Mouse (Mus musculus) CD4-positive, CD25-positive, alpha-beta regulatory T cell, adult 2 months (primary cell): ENCODE measurements around the gene Gm17324.

Experiments used
- DNase-seq: peaks from one replicate; pipeline ENCODE4 v3.0.0-alpha.2; 2012; ENCODE audit warnings: low read depth, low spot score

Gm17324 gene

DNA sequence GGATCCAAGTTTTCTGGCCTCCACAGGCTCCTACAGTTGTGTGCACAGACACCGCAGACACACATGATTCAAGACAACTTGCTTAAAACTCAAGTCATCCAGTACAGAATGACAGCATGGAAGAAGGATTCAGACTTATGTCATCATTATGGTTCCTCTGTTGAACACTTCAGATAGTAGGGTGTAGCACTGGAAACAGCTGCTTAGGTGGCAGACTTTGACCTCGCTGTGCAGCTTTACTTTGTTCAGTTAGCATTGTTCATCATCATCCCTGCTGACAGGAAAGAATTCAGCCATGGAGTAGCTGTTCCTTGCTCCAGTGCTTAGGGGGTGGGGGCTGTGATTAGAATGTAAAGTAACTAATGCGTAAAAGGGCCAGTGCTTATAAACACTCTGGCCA lies 17.1 kb upstream of the Gm17324 start:
- no peak for DNase-seq

DNA sequence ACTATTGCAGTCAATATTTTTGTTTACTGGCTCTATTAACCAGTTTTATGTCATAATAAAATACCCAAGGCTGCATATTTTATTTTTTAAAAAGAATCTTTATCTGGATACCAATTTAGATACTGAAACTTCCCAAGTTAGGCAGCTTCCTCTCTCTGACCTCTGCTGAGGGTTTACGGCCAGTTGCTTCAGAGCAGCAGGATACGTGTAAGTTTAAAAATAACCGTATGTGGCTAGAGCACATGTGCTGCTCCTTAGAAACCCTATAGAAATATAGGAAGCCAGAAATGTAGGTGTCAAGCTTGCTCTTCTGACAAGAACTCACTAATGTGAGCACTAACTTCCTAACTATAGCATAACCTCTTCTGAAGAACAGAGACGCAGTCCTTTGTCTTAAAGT lies 14.8 kb upstream of the Gm17324 start:
- no peak for DNase-seq

DNA sequence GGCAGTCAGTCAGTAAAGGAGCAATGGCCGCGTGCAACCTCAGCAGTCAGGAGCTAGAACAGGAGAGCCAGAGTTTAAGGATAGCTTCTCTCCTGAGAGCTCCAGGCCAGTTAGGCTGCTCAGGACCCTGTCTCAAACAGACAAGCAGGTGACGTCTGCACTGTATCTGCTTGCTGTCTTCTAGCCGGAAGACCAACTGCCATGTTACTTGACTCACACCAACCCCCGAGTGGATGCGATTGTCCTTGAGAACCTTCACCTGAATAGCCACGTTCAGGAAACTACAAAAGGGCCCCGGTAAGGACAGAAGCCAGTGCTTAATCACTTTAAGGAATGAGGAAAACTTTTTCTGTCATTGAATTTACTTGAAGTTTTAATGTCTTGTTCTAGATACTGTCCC lies 8.4 kb upstream of the Gm17324 start:
- DNase-seq: no peak

DNA sequence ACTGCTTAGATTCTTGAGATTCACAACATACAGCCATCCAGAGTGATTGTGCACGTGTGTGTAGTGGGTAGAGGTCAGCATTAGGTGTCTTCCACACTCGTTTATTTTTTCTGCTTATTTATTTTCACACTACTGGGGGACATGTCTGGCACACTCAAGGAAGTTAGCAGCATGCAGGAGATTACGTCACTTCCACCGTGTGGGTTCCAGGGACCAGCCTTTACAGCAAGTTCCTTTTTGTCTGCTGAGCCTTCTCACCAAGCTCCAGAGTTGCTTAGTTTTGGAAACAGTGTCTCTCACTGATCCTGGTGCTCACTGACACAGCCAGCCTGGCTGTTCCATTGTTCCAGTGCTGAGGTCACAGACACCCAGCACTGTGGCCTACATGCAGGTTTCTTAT lies 2.8 kb upstream of the Gm17324 start:
- DNase-seq: no peak

DNA sequence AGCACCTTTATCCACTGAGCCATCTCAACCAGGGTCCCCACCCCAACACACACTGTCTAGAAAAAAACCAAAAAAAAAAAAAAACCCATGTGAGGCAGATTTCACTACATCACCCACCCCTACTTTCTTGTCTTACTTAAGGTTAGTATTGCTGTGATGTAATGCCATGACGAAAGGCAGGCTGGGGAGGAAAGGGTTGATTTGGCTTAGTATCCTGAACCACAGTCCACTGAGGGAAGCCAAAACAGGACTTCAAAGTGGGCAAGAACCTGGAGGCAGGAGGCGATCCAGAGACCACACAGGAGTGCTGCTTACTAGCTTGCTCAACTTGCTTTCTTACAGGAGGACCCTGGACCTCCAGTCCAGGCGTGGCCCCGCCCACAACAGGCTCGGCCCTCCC lies 1.8 kb upstream of the Gm17324 start:
- DNase-seq: no peak

DNA sequence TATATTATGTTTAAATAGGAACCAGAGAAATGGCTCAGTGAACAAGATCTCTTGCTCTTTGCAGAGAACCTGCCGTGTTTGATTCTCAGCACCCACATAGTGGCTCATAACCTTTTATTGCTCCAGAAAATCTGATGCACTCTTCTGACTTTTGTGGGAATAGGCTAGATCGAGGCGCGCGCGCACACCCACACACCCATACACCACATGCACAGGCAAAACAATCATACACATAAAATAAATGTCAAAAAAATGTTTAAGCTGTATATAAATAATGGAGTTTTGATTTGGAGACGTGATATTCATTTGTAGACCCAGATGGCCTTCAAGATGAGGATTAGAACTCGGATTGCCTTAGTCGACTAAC lies 997 bp downstream of the Gm17324 start:
- DNase-seq: no peak

DNA sequence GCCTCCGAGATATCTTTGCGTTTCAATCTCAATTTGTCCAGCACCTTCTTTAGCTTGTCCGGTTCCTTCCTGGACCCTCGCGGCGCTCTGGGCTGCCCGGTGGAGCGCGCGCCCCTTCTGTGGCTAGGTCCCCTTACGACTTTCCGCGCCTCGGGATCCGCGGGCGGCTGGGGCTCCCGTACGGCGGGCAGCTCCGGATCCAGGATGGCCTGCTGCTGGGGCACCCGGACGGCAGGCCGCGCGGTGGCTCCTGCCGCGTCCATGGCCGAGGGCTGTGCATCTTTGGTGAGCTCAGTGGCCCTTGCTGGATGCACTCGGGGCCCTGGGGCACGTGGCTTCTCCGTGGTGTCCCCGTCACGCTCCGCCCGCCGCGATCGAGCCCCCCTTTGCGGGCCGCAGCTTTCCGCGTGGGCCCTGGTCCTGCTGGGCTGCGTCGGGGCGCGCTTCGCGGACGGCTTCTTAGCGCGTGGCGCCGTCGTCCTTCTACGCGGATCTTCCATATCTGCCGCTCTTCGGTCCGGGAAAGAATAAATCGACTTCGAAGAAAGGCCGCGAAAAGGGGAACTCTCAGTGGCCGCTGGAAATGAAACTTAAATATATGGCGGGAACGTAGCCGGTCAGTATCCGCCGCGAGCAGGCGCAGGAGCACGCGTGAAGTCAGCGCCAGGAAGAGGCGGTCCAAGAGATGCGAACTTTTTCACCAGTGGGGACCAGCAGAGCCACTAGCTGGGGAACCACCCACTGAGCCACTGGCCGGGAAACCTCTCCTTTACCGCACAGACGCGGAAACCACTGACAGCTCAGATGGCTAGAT lies 5.8 kb downstream of the Gm17324 start, which contains the start of gene Cgas:
TSS of gene Cgas (minus strand) at position 659 of the 814 bp plus-strand sequence.
- peak; percentile 75 for DNase-seq

DNA sequence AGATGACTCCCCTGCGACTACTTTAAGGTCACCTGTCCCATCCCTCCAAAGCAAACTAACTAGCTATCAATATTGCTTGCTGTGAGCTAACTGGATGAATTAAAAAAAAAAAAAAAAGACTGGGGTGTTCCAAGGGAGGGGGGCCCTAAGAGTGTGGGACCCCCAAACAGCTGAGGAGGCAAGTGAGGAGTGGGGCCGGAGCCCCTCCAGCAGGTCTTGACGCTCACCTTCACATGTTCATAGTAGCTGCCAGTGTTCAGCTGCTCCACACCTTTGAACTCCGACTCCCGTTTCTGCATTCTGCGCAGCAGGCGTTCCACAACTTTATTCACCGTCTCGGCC lies 6.4 kb downstream of the Gm17324 start:
- DNase-seq: no peak

DNA sequence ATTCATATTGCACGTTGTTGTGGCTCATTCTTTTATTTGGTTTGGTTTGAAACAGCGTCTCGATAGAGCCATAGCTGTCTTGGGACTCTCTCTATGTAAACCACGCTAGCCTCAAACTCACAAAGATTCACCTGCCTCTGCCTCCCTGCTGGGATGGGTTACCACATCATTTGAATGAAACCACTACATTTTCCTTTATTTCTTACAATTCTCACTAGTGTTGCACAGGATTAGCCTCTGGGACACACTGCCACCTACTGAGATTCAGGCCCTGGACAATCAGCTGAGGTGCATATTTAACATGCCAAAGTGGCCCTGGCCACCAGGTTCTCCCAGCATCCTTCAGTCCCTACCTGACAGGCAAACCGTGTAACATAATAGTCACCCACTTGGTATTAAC lies 9.2 kb downstream of the Gm17324 start:
- no peak for DNase-seq

DNA sequence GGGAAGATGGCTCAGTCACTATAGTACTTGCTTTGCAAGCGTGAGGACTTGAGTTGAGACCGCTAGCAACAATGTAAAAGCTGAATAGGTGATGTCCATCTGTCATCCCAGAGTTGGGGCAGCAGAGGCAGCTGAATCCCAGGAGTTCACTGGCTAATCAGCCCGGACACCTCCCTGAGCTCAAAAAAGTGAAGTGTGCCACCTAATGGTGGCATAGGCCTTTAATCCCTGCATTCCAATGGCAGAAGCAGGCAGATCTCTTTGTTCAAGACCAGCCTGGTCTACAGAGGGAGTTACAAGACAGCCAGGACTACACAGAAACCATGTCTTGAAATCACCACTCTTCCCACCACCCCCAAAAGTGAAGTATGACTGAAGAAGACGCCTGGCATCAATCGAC lies 16.1 kb downstream of the Gm17324 start:
- no peak for DNase-seq

DNA sequence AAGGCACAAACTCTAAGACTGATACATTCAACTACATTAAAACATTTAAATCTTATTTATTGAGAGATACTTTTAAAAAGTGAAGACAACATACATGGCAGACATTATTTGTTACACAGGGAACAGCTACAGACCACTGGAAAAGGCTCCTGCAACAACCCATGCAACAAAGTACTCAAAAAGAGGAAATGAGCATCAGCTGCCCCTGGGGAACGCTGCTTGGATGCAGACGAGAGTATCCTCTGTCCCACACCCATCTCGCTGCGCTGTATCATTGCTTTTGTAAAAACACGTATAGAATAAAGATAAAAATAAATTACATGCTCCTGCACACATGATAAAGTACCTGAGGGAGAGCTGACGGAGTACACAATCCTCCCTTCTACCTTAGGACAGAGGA lies 18.1 kb downstream of the Gm17324 start:
- no peak for DNase-seq

DNA sequence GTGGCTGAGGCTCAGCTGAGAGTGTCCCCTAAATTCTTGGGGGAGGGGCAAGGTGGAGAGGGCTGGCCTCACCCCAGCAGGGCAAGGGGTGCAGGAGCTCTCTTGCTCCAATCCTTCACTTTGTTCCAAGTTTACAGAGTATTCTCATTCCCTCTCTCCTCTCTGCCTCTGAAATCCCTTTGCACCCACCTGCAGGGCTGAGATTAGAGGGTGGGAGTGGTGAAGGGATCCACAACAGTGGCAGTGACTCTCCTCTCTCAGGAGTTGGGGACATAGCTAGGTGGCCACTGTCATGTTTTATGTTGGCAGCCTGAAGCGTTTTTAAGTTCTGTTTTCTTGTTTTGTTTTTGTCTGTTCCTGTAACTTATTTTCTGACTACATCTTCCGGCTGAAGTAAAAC lies 19.0 kb downstream of the Gm17324 start:
- DNase-seq: no peak

DNA sequence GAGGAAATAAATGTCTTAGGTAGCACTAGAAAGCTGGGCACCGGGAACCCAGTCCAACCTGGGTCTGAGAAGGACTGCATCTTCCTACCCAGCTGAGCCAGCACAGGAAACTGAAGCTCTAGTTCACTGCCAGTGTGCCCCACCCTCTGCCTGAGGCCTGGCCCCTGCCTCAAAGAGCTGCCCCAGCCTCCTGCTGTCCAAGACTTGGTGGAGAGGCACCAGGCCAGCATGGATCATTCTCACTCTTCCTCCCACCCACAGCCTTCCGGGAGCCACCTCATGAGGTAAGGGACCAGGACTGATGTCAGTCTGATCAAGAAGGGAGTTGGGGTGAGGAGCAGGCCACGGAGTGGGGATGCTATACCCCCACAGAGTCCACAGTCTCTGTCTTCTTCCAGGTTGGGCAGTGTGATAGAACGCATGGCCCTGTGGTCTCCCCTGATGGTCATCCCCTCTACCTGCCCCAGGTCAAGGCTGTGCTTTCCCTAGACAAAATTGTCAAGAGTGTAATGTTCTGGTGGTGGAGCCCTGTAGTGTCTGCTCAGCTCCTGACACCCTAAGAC lies 19.6 kb downstream of the Gm17324 start:
- DNase-seq: no peak

DNA sequence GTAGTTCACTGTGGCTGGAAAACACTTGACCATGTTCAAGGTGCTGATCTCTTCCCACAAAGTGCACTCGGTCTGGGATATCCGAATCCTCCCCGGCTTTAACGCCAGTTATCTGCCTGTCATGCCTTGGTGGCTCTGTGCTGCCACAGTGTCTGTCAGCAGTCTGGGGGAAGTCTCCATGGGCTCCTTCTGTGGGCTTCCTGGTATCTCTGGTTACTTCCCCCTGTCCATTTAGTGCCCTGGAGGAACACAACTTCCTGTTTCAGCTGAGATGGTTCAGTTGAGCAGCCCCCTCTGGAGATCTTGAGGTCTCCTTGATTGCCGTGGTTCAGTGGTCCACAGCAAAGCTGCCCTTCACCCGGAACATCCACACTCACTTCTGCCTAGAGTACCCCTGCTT lies 20.4 kb downstream of the Gm17324 start:
- DNase-seq: peak; percentile 19

DNA sequence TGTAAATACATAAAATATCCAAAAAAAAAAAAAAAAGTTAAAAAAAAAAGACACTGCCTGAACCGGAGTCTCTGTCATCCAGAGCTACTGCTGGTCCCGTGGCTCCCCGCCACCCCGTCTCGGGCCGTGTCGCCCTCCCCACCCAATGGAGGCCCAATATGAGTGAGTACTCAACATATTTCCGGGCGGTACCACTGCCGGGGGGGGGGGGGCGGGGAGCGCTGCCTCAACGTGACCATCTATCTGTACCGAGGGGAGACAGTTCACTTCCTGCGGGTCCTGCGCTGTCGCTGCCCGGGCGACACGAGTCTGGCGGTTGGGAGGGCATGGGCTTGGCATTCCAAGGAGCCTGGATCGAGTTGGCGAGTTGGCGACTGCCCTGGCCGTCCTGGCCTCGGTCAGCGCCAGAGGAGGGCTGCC lies 21.2 kb downstream of the Gm17324 start:
- peak; percentile 78 for DNase-seq

DNA sequence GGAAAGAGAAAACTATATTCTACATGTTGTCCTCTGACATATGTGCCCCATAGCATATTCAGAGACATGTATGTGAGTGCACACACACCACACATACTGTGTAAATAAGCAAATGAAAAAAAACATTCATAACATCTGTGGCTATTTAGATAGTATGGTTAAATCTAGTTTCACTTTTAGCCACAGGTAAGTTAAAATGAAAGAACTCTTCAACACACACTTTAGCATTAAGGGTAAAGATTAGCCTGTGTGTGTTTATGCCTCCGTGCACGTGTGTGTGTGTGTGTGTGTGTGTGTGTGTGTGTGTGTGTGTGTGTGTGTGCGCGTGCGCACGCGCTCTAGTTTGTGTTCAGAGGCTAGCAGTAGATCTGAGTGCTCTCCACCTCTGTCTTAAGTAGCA lies 47.0 kb downstream of the Gm17324 start:
- peak; percentile 29 for DNase-seq

DNA sequence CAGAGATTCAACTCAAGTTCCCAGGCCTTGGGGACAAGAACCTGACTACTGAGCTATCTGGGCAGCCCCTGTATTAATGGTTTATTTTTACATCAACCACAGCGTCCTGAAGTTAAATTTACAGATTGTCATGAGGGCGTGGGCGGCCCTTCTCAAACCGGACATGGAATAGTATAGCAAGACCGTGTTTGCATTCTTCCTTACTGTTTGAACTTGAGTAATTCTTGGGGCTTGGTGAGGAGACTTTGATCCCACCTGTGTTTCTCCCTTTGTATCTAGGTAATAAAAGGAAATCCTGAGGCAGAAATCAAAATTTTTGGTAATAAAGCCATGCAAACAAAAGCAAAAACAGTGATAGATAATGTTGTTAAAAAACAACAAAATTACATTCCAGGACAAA lies 48.0 kb downstream of the Gm17324 start:
- DNase-seq: no peak
